Mouse (Mus musculus) embryo, embryonic 10 days (tissue): Measurements from ENCODE around the gene Lyrm1.

Experiments
- DNase-seq: peaks from one replicate; pipeline ENCODE4 v3.0.0-alpha.2; 2015; ENCODE audit warnings: low spot score

Gene Lyrm1

GRCm38 (mm10) chr7:119892198-119892597 lies 3.5 kb upstream of the Lyrm1 start:
- DNase-seq: no peak

DNA sequence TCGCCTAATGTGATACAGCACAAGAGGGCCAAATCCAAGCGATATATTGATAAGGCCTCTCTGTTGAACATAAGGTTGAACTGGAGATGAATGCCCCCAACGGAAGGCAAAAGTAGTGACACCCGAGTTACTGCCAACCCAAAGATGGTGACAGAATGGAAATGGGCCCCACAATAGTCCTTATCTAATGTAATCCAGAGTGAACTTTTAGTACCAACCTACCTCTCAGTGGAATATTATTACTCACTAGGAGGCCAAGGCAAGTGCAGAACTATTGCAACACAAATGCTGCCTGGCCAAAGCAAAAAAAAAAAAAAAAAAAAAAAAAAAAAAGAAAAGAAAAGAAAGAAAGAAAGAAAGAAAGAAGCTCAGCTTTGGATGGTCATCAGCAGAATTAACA lies 2.9 kb upstream of the Lyrm1 start:
- DNase-seq: no peak

DNA sequence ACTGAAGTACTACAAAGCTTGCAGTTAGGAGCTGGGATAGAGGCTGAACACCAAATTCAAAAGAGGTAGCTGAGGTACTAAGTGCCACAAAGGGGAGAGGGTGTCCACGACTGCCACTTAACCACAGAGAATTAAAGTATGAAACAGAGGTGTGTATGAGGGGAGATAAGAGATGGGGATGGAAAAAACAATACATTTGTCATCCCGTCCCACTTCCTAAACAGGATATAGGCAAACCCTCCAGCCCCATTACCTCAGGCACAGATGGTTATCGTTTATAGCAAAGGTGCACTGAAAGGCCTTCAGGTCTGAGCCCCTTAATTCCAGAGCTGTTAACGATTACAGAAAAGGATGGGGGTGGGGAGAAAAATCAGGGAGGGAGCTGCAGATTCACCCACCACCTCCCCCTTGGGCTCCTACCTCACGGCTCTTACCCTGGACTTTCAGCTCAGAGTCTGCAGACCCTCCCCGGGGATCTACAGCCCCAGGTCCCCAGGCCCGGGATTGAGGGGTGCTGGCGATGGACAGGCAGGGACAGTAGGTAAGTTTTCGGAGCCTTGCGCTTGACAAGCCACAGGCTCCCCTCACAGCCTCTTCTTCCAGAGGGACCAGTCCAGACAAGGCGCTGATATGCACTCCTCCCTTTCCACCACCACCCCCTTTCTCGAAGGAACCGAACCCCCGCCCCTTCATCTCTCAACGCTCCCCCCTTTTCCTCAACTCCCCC lies 680 bp upstream of the Lyrm1 start:
- peak; percentile 8 for DNase-seq

GRCm38 (mm10) chr7:119897521-119898109 lies 2.0 kb downstream of the Lyrm1 start:
- no peak for DNase-seq

GRCm38 (mm10) chr7:119898247-119898856 lies 2.7 kb downstream of the Lyrm1 start:
- DNase-seq: no peak

- no peak for DNase-seq
Observed at GRCm38 (mm10) chr7:119899386-119900057, 3.9 kb downstream of the Lyrm1 start.

GRCm38 (mm10) chr7:119906523-119907215 lies 11.0 kb downstream of the Lyrm1 start:
- no peak for DNase-seq

GRCm38 (mm10) chr7:119911727-119912126 lies 16.1 kb downstream of the Lyrm1 start:
- DNase-seq: no peak

GRCm38 (mm10) chr7:119920457-119920856 lies 24.8 kb downstream of the Lyrm1 start:
- DNase-seq: no peak

GRCm38 (mm10) chr7:119921054-119921453 lies 25.4 kb downstream of the Lyrm1 start:
- no peak for DNase-seq

GRCm38 (mm10) chr7:119928783-119929440 lies 33.3 kb downstream of the Lyrm1 start:
- DNase-seq: no peak

GRCm38 (mm10) chr7:119936321-119936720 lies 40.7 kb downstream of the Lyrm1 start:
- DNase-seq: no peak

DNA sequence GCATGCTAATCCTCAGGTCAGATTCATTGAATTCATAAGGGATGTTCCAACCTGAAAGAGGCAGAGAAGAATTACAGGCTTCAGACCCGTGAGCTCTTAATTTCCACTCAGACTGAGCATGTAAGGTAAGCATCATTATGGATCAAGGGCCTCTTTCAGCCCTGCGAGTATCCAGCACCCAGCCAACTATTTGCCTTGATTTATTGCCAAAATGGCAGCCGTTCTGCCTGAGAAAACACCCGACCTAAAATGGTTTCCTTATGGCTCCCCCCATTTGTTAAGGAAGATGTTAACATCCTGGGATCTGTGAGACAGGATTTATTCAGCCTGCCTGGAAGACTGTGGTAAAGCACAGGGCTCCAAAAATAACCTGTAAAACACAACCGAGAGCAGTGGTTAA lies 41.4 kb downstream of the Lyrm1 start:
- DNase-seq: no peak

GRCm38 (mm10) chr7:119941569-119941968 lies 45.9 kb downstream of the Lyrm1 start:
- DNase-seq: no peak

- no peak for DNase-seq
Observed at GRCm38 (mm10) chr7:119954047-119954446, 58.4 kb downstream of the Lyrm1 start.

DNA sequence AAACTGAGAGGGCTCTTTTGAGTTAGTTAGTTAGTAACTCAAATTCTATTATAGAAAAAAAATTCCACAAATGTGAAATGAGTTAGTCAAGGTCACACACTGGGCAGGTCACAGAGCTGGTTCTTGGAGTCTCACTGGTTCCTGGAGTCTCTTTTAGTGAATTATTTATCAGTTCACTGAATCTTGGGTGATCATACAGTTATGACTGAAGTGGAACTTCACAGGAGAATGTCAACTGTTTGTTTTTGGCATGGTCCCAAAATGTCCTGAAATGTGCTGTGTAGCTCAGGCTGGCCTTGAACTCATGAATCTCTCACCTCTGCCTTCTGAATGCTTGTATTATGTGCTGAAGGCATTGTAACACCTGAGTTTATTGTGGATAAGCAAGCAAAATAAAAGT lies 61.8 kb downstream of the Lyrm1 start:
- DNase-seq: no peak

- DNase-seq: no peak
Observed at GRCm38 (mm10) chr7:119959091-119959490, 63.4 kb downstream of the Lyrm1 start.

DNA sequence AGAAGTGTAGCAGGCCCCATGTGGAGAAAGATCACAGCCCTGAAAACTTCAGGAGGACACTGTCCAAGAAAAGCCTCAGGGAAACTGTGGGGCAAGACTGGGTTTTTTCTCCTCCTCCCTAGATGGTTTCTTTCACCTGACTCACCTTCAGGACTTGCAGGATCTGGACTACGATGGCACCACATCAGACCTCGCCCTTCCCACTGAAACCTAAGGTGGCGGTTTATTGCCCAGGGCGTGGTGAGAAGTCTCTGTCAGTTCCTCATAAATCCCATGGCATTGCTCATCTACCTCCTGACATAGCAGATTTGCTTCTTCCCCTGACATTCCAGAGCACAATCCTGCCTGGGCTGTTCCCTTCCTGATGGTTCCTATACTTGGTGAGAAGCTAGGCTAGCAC lies 63.8 kb downstream of the Lyrm1 start:
- DNase-seq: no peak

GRCm38 (mm10) chr7:119960006-119960405 lies 64.3 kb downstream of the Lyrm1 start:
- DNase-seq: no peak

DNA sequence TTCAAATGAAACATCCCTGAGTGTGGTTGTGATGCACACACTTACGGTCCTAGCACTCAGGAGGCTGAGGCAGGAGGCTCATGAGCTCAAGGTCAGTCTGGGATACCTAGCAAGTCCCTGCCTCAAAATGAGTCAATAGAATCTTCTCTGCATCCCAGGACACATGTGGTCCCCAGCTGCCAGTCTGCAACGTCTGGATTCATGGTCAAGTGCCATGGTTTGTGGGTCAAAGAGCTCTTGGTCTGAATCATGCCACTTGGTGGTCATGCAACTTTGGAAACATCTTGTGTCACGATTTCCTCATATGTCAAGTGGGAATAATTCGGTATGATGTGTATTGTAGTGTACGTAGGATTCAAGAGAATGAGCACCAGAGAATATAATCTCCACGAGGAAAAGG lies 64.9 kb downstream of the Lyrm1 start:
- DNase-seq: no peak

- no peak for DNase-seq
Observed at GRCm38 (mm10) chr7:119961107-119961506, 65.4 kb downstream of the Lyrm1 start.

DNA sequence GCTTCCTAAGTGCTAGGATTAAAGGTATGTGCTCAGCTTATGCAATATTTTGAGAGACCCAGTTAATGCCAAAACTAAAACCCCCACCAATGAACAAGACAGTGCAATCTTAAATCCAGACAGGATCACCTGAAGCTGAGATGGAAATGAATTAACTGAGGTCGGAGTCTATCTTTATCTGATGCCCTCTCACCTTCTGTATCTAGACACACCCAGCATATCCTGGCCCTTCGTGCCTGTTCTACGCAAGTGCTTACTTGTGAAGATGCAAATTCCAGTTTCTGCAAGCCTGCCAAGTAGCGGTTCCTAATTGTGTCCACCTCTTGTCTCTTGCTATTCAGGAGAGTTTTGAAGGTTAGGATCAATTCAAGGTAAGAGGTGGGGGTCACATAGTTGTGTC lies 69.5 kb downstream of the Lyrm1 start:
- no peak for DNase-seq
